Mouse (Mus musculus) liver, adult 2 months (tissue): ENCODE data around the gene Fam69a.

Experiments
- CTCF ChIP-seq: fragments of 200-500 bp; IDR thresholded peaks from 2 replicates; pipeline ENCODE4 v1.5.1; 2011; ENCODE audit warnings: low read depth, low read length, control low read depth
- POLR2A ChIP-seq: fragments of 200-500 bp; IDR thresholded peaks from 2 replicates; pipeline ENCODE4 v1.6.1; 2011; ENCODE audit warnings: low read length, control low read depth; ENCODE audit not compliant: insufficient read depth; ENCODE audit errors: extremely low read depth

DNA sequence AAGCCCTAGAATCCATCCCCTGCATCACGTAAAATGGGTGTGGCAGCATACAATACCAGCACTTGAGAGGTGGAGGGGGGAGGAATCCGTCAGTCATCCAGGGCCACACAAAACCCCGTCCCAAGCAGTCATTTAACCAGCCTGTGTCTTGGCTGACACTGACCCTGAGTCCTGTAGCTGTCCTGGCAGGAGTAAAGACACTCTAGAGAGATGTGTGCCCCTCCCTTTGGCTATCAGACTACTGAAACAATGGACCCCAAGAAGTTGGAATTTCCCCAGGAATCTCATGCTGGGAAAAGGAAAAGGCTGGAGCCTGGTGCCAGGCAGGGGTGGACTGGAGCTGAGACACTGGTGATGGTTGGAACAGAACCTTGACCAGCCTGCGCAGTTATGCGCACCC lies 15.8 kb upstream of the Fam69a start:
- TF ChIP-seq CTCF (no peak), POLR2A (no peak)
